Mouse (Mus musculus) small intestine, adult 2 months (tissue): ENCODE measurements around the gene Zfp385b.

ENCODE experiments used
- CTCF ChIP-seq: fragments of 200-500 bp; IDR thresholded peaks from 2 replicates; pipeline ENCODE4 v1.5.1; 2012; ENCODE audit warnings: low read depth, mild to moderate bottlenecking, control low read depth, inconsistent platforms, low read length, moderate library complexity, mixed read lengths; ENCODE audit not compliant: insufficient replicate concordance, insufficient read length; ENCODE audit errors: extremely low read depth
- POLR2A ChIP-seq: fragments of 200-500 bp; IDR thresholded peaks from 2 replicates; pipeline ENCODE4 v1.6.1; 2012; ENCODE audit warnings: low read depth, mild to moderate bottlenecking, control low read depth, inconsistent platforms, low read length, moderate library complexity

GRCm38 (mm10) chr2:77593461-77593860, 226.0 kb downstream of the Zfp385b start:
- no peak for TF ChIP-seq CTCF
- no peak for TF ChIP-seq POLR2A
